Mouse (Mus musculus) testis, adult 10 weeks (tissue): ENCODE measurements around the gene Ggt6. TPM values are rescaled to one million over a fixed set of nuclear protein-coding genes. Genes with fewer than 3 reads are reported as not detected.

Experiments
- polyA plus RNA-seq: library from polyadenylated mRNA; stranded (reverse); fragments of 350-450 nt; fragmentation: Illumina TruSeq; extraction: RNeasy Lipid Tissue Mini Kit (QIAGEN cat#74804); gene quantifications from one replicate; pipeline ENCODE4 v1.2.3, GENCODE M21; 2014; ENCODE audit warnings: low read depth, low replicate concordance

Ggt6 gene
- not detected for polyA plus RNA-seq

DNA sequence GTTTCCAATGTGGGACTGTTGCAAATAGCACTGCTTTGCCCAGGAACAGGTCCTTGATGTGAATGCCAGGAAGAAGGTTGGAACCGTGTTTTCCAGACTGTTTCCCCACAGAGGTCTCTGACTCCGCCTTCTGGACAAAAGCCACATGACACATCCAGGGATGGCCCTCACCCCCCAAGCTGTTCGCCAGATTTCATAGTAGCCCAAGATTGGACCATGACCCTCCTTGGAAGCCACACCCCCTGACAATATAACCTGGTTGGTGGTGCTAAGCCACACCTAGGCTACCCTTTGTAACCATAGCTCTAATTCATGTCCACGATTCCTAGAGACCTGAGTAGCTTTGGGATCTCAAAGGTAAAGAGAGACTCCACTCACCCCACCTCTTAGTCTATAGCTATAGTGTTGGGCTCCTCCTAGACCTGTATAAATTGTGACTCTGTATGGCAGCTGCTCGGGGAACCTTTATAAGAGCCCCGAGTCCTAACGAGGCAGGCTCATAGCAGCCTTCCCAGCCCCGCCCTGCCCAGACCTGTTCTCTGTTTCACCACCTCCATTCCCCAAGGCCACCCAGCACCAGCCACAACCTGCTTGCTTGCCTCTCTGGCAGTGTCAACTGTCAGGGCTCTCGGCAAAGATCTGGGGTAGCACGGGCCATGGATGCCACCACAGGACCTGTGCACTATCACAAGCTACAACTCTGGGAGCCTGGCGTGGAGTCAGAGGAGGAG is at the start of gene Ggt6:
Ggt6 (plus strand) TSS at position 564 of the 731 bp plus-strand sequence.

DNA sequence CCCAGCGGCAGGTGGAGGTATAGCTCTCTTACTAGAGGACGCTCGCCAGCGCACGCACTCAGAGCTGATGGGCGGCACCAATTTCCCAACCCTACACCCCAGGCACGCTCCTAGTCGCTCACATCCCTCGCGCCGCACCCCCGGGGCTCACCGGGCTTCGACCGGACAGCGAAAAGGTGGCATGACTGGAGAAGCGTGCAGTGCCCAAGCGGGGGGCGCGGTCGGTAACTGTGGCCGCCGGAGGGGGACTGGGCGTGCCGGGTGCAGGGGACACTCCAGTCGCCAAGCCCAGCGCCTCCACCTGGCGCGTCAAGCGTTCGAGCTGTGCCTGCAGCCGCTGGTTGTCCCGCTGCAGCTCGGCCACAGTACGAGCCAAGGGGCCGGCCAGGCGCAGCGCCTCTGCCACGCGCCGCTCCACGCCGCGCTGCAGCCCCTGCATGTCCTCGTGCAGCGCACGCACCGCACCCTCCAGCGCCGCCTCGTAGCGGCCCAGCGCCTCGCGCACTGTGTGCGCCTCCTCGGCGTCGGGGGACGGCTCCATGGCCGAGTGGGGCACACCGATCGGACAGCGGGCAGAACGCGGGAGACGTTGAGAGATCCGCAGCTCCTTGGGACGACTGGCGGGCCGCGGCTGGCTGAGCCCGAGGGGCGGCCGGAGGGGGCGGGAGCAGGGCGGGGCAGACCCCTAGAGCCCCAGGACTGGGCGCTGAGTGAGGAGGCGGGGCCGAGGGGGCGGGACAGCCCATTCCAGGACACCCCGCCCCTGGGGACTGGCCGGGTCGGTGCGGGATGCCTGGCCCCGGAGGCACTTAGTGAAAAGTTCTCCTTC is 24.0 kb upstream of the Ggt6 start, which contains the start of gene Smtnl2:
Smtnl2 (minus strand) TSS at position 621 of the 829 bp plus-strand sequence.

DNA sequence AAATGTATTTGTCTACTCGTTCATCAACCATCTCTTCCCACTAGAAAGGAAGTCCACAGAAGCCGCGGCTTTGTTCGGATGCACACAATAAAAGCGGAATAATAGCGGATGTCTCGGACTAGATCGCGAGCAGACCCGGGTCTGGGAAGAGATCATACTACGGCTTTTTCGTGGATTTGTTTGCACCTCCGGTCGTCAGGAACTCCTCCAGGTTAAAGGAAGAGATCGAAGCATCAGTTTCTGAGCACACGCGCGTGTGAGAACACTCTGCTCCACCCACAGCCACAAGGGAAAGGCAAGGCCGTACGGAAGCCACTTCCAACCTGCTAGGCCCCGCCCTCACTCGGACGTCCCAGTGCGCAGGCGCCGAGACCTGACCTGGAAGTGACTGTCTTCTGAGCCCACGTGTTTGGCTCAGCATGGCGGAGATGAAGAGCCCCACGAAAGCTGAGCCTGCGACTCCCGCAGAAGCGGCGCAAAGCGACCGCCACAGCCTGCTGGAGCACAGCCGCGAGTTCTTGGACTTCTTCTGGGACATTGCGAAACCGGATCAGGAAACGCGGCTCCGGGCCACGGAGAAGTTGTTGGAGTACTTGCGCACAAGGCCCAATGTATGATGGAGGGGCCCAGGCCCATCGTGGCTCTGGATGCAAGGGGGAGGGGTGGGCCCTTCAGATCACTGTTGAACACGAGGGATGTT is 5.8 kb downstream of the Ggt6 start, which contains the start of gene Mybbp1a:
Mybbp1a (plus strand) TSS at position 391 of the 700 bp plus-strand sequence.

Other genes starting within 250 kb of the Ggt6 start
- 0.13 TPM for gene Gm43951, start 228.7 kb upstream of the Ggt6 start, polyA plus RNA-seq
- gene 4933427D14Rik, start 228.1 kb upstream of the Ggt6 start, polyA plus RNA-seq = 62.7 TPM
- 25.3 TPM for gene Txndc17, start 228.0 kb upstream of the Ggt6 start, polyA plus RNA-seq
- gene Med31, start 219.9 kb upstream of the Ggt6 start, polyA plus RNA-seq = 21.0 TPM
- gene Slc13a5, start 168.3 kb upstream of the Ggt6 start, polyA plus RNA-seq = 11.3 TPM
- 6.1 TPM for gene Xaf1, start 133.9 kb upstream of the Ggt6 start, polyA plus RNA-seq
- gene Fbxo39, start 121.1 kb upstream of the Ggt6 start, polyA plus RNA-seq = 34.9 TPM
- gene Tekt1, start 73.1 kb upstream of the Ggt6 start, polyA plus RNA-seq = 173 TPM
- 1.2 TPM for gene Smtnl2, start 23.8 kb upstream of the Ggt6 start, polyA plus RNA-seq
- gene Mybbp1a, start 5.8 kb downstream of the Ggt6 start, polyA plus RNA-seq = 13.4 TPM
- 0.57 TPM for gene Spns2, start 54.4 kb downstream of the Ggt6 start, polyA plus RNA-seq
- not detected for gene Spns3, start 115.0 kb downstream of the Ggt6 start, polyA plus RNA-seq
- gene Ube2g1, start 171.8 kb downstream of the Ggt6 start, polyA plus RNA-seq = 36.5 TPM